Mouse (Mus musculus) forebrain, embryonic 11.5 days (tissue): ENCODE results near the gene Arhgap32. TPM values are rescaled to one million over a fixed set of nuclear protein-coding genes. Genes with fewer than 3 reads are reported as not detected.
"Not testable (repeated sequence)": the region's sequence is repeated elsewhere in the genome, so short reads cannot be mapped to it uniquely, and the experiment has no call there.

Experiments used
- ATAC-seq: fragments of 200-750 bp; cut with Nextera tagmentation; replicated peaks from 2 replicates; pipeline ENCODE4 v1.8.0; 2017; ENCODE audit warnings: moderate TSS enrichment; ENCODE audit not compliant: low FRiP score
- DNase-seq: peaks from one replicate; pipeline ENCODE4 v3.0.0-alpha.2; 2017; ENCODE audit warnings: low spot score
- H3K27ac ChIP-seq: fragments of 300-500 bp; sonication (generic); 2 replicates; pipeline ENCODE4 v1.5.1; 2014; ENCODE audit warnings: low read depth, low read length
- H3K27me3 ChIP-seq: fragments of 300-500 bp; sonication (generic); 2 replicates; pipeline ENCODE4 v1.6.1; 2014; ENCODE audit warnings: mild to moderate bottlenecking, low read length, mixed read lengths; ENCODE audit not compliant: control insufficient read depth, insufficient read depth
- H3K36me3 ChIP-seq: fragments of 300-500 bp; sonication (generic); 2 replicates; pipeline ENCODE4 v1.6.1; 2014; ENCODE audit warnings: mild to moderate bottlenecking, low read length, moderate library complexity, mixed read lengths; ENCODE audit not compliant: control insufficient read depth, insufficient read depth
- H3K4me1 ChIP-seq: fragments of 300-500 bp; sonication (generic); replicated peaks from 2 replicates; pipeline ENCODE4 v1.6.1; 2014; ENCODE audit warnings: low read length, mixed read lengths; ENCODE audit not compliant: control insufficient read depth, insufficient read depth
- H3K4me2 ChIP-seq: fragments of 300-500 bp; sonication (generic); 2 replicates; pipeline ENCODE4 v1.6.1; 2014; ENCODE audit warnings: low read depth, mild to moderate bottlenecking, low read length, moderate library complexity, mixed read lengths; ENCODE audit not compliant: severe bottlenecking
- H3K4me3 ChIP-seq: fragments of 300-500 bp; sonication (generic); 2 replicates; pipeline ENCODE4 v1.5.1; 2014; ENCODE audit warnings: low read depth, low read length
- H3K9ac ChIP-seq: fragments of 300-500 bp; sonication (generic); 2 replicates; pipeline ENCODE4 v1.6.1; 2014; ENCODE audit warnings: low read length
- H3K9me3 ChIP-seq: fragments of 300-500 bp; sonication (generic); 2 replicates; pipeline ENCODE4 v1.6.1; 2016; ENCODE audit warnings: low read length, mixed read lengths; ENCODE audit not compliant: control insufficient read depth
- WGBS: fragments of 180-500 bp; shearing (Covaris S2); extraction: QIAGEN DNeasy Blood & Tissue Kit; methylation state at CpG from one replicate; pipeline ENCODE4 v1.1.7; 2014; 5-methylcytosine and 5-hydroxymethylcytosine counted together
- polyA plus RNA-seq: library from polyadenylated mRNA; unstranded; fragments of >200 nt; fragmentation: Nextera tagmentation; extraction: Ambion mirVana; gene quantifications from 2 replicates; pipeline ENCODE4 v1.2.1, GENCODE M21; 2014

Arhgap32 gene
- polyA plus RNA-seq, 1 experiment from 2014 or later, result 7.0 TPM

- H3K27ac ChIP-seq, result no peak overlapping the region
- H3K4me3 ChIP-seq, result no peak overlapping the region
- no peak overlapping the region for H3K9ac ChIP-seq
- no peaks in the 10 kb centered on the region for H3K36me3 ChIP-seq
- DNase-seq, result no peak
- 80% methylated on average over 3 of the region's 3 CpGs for WGBS
- ATAC-seq, result no peak
- H3K4me1 ChIP-seq, result no peaks in the 10 kb centered on the region
- no peaks in the 10 kb centered on the region for H3K27me3 ChIP-seq
- no peaks in the 10 kb centered on the region for H3K9me3 ChIP-seq
- H3K4me2 ChIP-seq, result no peak overlapping the region
Measured at GRCm38 (mm10) chr9:32159724-32160123, 43.8 kb downstream of the Arhgap32 start.

DNA sequence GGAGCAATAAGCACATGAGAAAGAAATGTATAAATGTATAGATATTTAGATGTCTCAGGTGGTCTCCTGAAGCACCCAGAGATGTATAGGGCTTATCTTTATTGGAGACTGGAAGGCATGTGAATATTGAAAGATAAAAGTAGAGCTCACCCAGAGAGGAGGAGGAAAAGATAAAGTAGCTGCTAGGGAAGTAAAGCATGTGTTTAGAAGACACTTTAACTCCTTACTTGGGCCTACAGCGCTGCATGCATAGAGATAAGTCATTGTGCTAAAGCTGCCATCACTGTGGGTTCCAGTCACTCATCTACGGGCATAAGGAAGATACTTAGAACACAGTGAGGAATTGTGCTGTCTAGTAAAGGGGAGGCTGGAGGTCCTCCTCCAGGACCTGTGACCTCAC lies 46.9 kb downstream of the Arhgap32 start:
- no peaks in the 10 kb centered on the region for H3K36me3 ChIP-seq
- no peak for DNase-seq
- no peaks in the 10 kb centered on the region for H3K9me3 ChIP-seq
- WGBS, result 91% methylated on average over 2 of the region's 2 CpGs
- no peak overlapping the region for H3K9ac ChIP-seq
- H3K4me1 ChIP-seq, result no peaks in the 10 kb centered on the region
- ATAC-seq, result no peak
- H3K27ac ChIP-seq, result no peak overlapping the region
- H3K4me3 ChIP-seq, result no peak overlapping the region
- no peak overlapping the region for H3K4me2 ChIP-seq
- H3K27me3 ChIP-seq, result no peaks in the 10 kb centered on the region

GRCm38 (mm10) chr9:32163820-32164219 lies 47.9 kb downstream of the Arhgap32 start:
- H3K9me3 ChIP-seq, H3K4me3 ChIP-seq, H3K27me3 ChIP-seq, H3K27ac ChIP-seq, H3K4me2 ChIP-seq, ATAC-seq, H3K4me1 ChIP-seq, DNase-seq, H3K36me3 ChIP-seq, H3K9ac ChIP-seq: not testable (repeated sequence)
- WGBS, result 80% methylated on average over 6 of the region's 6 CpGs

DNA sequence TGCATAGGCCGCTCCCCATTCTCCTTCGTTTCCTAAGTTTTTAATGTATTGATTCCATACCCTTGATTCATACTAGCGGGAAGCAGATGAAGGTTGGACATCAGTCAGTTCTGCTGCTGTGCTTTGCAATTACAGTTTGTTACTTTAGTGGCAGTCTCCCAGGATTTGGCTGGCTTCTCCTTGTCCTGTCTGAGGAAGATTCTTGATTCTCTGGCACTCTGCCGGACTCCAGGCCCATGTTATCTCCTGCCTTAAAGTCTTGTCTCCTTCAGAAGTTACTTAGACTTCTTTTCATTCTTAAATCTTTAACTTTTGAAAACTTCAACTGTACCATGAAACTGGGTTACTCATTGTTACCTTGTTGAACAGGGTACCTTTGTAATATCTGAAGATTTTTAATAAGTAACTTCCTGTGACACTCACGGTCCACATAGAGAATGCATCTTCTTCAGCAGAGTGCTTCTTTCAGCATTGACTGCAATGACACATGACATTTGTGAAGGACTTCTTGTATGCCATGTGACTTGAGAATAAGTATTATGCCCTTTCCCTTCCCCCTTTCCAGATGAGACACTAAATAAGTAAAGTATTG lies 52.7 kb downstream of the Arhgap32 start:
- Histone ChIP-seq H3K9ac (no peak overlapping the region), H3K27ac (no peak overlapping the region), H3K27me3 (no peaks in the 10 kb centered on the region), H3K4me2 (no peak overlapping the region), H3K4me1 (no peaks in the 10 kb centered on the region), H3K9me3 (no peaks in the 10 kb centered on the region), H3K36me3 (no peaks in the 10 kb centered on the region), H3K4me3 (no peak overlapping the region)
- no peak for DNase-seq
- 95% methylated on average over 5 of the region's 5 CpGs for WGBS
- no peak for ATAC-seq

- Histone ChIP-seq H3K9ac (no peak overlapping the region), H3K27ac (no peak overlapping the region), H3K27me3 (no peaks in the 10 kb centered on the region), H3K36me3 (no peaks in the 10 kb centered on the region), H3K4me2 (no peak overlapping the region), H3K4me1 (no peaks in the 10 kb centered on the region), H3K4me3 (no peak overlapping the region), H3K9me3 (no peaks in the 10 kb centered on the region)
- 92% methylated on average over 8 of the region's 8 CpGs for WGBS
- ATAC-seq (no peak), DNase-seq (no peak)
Measured at GRCm38 (mm10) chr9:32170713-32171112, 54.8 kb downstream of the Arhgap32 start.

DNA sequence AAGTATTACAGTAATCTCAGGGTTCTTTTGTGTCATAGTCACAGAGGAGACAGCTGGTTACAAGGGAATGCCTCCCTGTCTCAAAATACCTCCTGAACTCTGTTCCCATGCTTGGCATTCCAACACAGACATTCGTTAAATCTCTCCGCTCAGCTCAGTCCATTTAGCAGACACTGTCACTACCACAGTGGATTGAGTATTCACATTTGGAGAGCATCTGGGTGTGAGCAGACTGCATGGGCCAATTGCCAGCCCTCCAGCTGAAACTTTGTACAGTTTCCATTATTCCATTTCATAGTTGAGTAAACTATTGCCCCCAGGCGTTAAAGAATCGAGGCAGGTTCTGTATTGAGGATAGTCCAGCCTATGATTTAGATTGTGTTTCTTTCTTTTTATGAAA lies 60.7 kb downstream of the Arhgap32 start:
- H3K36me3 ChIP-seq, result no peaks in the 10 kb centered on the region
- no peak overlapping the region for H3K27ac ChIP-seq
- H3K27me3 ChIP-seq, result no peaks in the 10 kb centered on the region
- ATAC-seq (no peak), DNase-seq (no peak)
- H3K4me2 ChIP-seq, result no peak overlapping the region
- H3K9me3 ChIP-seq, result no peaks in the 10 kb centered on the region
- no peak overlapping the region for H3K9ac ChIP-seq
- WGBS, result 79% methylated on average over 4 of the region's 4 CpGs
- no peak overlapping the region for H3K4me3 ChIP-seq
- H3K4me1 ChIP-seq, result no peaks in the 10 kb centered on the region

DNA sequence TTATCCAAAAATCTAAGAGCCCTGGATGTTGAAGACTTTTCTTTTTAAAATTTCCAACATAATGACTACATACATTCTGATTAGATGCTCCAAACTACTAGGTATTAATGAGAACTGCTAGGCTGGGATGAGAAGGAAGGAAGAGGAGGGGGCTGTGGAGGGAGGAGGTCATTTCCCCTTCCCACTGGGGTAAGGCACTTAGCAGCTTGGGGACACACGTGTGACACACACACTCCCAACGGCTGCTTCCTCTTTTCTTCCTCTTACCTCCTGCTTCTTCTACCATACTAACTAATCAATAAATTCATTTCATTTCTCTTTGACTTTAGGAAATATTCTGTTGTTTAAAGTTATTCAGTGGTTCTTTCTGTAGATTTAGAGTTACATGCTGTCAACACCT lies 65.2 kb downstream of the Arhgap32 start:
- Histone ChIP-seq H3K27ac (no peak overlapping the region), H3K4me1 (no peaks in the 10 kb centered on the region), H3K9ac (no peak overlapping the region), H3K36me3 (no peaks in the 10 kb centered on the region; the same call in 1 of the 2 replicates), H3K4me2 (no peak overlapping the region), H3K4me3 (no peak overlapping the region), H3K27me3 (no peaks in the 10 kb centered on the region), H3K9me3 (no peaks in the 10 kb centered on the region)
- 66% methylated on average over 2 of the region's 2 CpGs for WGBS
- no peak for DNase-seq
- ATAC-seq, result no peak

DNA sequence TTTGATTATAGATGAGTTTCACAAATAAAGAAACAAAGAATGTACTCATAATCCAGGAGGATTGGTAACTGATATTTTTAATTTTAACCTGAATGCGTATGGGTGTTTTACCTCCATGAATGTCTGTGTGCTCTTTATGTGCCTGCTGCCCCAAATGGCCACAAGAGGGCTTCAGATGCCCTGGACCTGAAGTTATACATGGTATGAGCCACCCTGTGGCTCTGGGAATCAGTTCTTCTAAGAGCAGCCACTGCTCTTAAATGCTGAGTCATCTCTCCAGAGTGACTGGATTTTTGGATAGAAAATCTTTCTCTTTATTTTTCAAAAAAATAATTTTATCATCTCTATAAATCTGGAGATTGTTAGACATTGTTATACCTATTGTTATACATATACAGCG lies 70.6 kb downstream of the Arhgap32 start:
- no peaks in the 10 kb centered on the region for H3K4me1 ChIP-seq
- H3K4me3 ChIP-seq, result no peak overlapping the region
- no peak for DNase-seq
- 99% methylated on average over 2 of the region's 2 CpGs for WGBS
- no peak overlapping the region for H3K4me2 ChIP-seq
- ATAC-seq, result no peak
- no peak overlapping the region for H3K9ac ChIP-seq
- H3K36me3 ChIP-seq, result no peaks in the 10 kb centered on the region; the same call in 1 of the 2 replicates
- H3K27ac ChIP-seq, result no peak overlapping the region
- no peaks in the 10 kb centered on the region for H3K27me3 ChIP-seq
- no peaks in the 10 kb centered on the region for H3K9me3 ChIP-seq

GRCm38 (mm10) chr9:32192295-32193073 lies 76.5 kb downstream of the Arhgap32 start:
- Histone ChIP-seq H3K9ac (no peak overlapping the region), H3K4me3 (no peak overlapping the region), H3K27me3 (no peaks in the 10 kb centered on the region), H3K4me1 (no peaks in the 10 kb centered on the region), H3K27ac (no peak overlapping the region), H3K9me3 (no peaks in the 10 kb centered on the region), H3K4me2 (no peak overlapping the region), H3K36me3 (no peaks in the 10 kb centered on the region)
- WGBS, result 21% methylated on average over 5 of the region's 5 CpGs
- ATAC-seq (no peak), DNase-seq (no peak)
